Mouse (Mus musculus) urinary bladder, postnatal 10 days (tissue): ENCODE measurements at regions not wholly inside any gene's neighbourhood (a gene's known extent, or its start where the extent isn't known, plus 50 kb on each side); places are given as distances from the start of the nearest gene placed in this dataset.

Experiments used
- DNase-seq: peaks from one replicate; pipeline ENCODE4 v3.0.0; 2022; ENCODE audit warnings: low spot score

- no peak for DNase-seq
Measured at GRCm38 (mm10) chr7:98768460-98768859, 65.6 kb downstream of the Thap12 start.

GRCm38 (mm10) chr7:98769111-98769734 lies 65.7 kb upstream of the Wnt11 start:
- DNase-seq = no peak

- no peak for DNase-seq
Measured at GRCm38 (mm10) chr7:98770257-98770890, 64.5 kb upstream of the Wnt11 start.

- no peak for DNase-seq
Measured at GRCm38 (mm10) chr7:98771134-98771775, 63.7 kb upstream of the Wnt11 start.

- no peak for DNase-seq
Measured at GRCm38 (mm10) chr7:98774597-98774996, 60.3 kb upstream of the Wnt11 start.

- no peak for DNase-seq
Measured at GRCm38 (mm10) chr7:98775031-98775430, 59.9 kb upstream of the Wnt11 start.

GRCm38 (mm10) chr7:98777304-98777849 lies 57.5 kb upstream of the Wnt11 start:
- no peak for DNase-seq

GRCm38 (mm10) chr7:98778929-98779328 lies 56.0 kb upstream of the Wnt11 start:
- DNase-seq = peak; percentile 27

GRCm38 (mm10) chr7:98783521-98783920 lies 51.4 kb upstream of the Wnt11 start:
- DNase-seq = no peak

- DNase-seq = peak; percentile 34
Measured at GRCm38 (mm10) chr7:98783954-98784353, 51.0 kb upstream of the Wnt11 start.

- no peak for DNase-seq
Measured at GRCm38 (mm10) chr7:98784369-98784931, 50.5 kb upstream of the Wnt11 start.
